Mouse (Mus musculus) heart, embryonic 10.5 days (tissue): ENCODE data around the gene Sbsn. TPM values are rescaled to one million over a fixed set of nuclear protein-coding genes. Genes with fewer than 3 reads are reported as not detected.

Experiments
- DNase-seq: peaks from one replicate; pipeline ENCODE4 v3.0.0-alpha.2; 2017; ENCODE audit warnings: low spot score
- H3K27ac ChIP-seq: fragments of 300-500 bp; sonication (generic); 2 replicates; pipeline ENCODE4 v1.5.1; 2016; ENCODE audit warnings: mild to moderate bottlenecking
- H3K27me3 ChIP-seq: fragments of 300-500 bp; sonication (generic); 2 replicates; pipeline ENCODE4 v1.6.1; 2016; ENCODE audit warnings: mild to moderate bottlenecking; ENCODE audit not compliant: poor library complexity, insufficient read depth, severe bottlenecking
- H3K36me3 ChIP-seq: fragments of 300-500 bp; sonication (generic); 2 replicates; pipeline ENCODE4 v1.6.1; 2016; ENCODE audit warnings: mild to moderate bottlenecking, moderate library complexity
- H3K4me1 ChIP-seq: fragments of 300-500 bp; sonication (generic); 2 replicates; pipeline ENCODE4 v1.6.1; 2016; ENCODE audit warnings: mild to moderate bottlenecking
- H3K4me3 ChIP-seq: fragments of 300-500 bp; sonication (generic); 2 replicates; pipeline ENCODE4 v1.5.1; 2016; ENCODE audit warnings: mild to moderate bottlenecking, moderate library complexity
- H3K9me3 ChIP-seq: fragments of 300-500 bp; sonication (generic); 2 replicates; pipeline ENCODE4 v1.6.1; 2016; ENCODE audit warnings: mild to moderate bottlenecking, moderate library complexity
- WGBS: fragments of 180-500 bp; shearing (Covaris S2); methylation state at CpG from one replicate; pipeline ENCODE4 v1.1.7; 2016; 5-methylcytosine and 5-hydroxymethylcytosine counted together
- polyA plus RNA-seq: library from polyadenylated mRNA; unstranded; fragments of >200 nt; fragmentation: Nextera tagmentation; extraction: Ambion mirVana; gene quantifications from 2 replicates; pipeline ENCODE4 v1.2.1, GENCODE M21; 2016

Gene Sbsn
- 0.84 and 1.1 TPM in 2 replicates for polyA plus RNA-seq

GRCm38 (mm10) chr7:30751086-30751669 lies at the start of gene Sbsn:
Gene Sbsn (plus strand): TSS chr7:30751471.
- Histone ChIP-seq H3K27ac (no peak within 1 kb of the TSS), H3K4me3 (no peak within 1 kb of the TSS), H3K9me3 (peaks cover 6% of the 10 kb centered on the region; the same call in 1 of the 2 replicates), H3K36me3 (peaks cover 16% of the 10 kb centered on the region), H3K4me1 (peaks cover 10% of the 10 kb centered on the region), H3K27me3 (no peaks in the 10 kb centered on the region)
- no peak for DNase-seq
- 44% methylated on average over 5 of the region's 5 CpGs for WGBS

GRCm38 (mm10) chr7:30706214-30706882 lies 44.9 kb upstream of the Sbsn start:
- peak overlapping the region; percentile 88 for H3K27ac ChIP-seq
- peaks cover 17% of the 10 kb centered on the region for H3K4me1 ChIP-seq
- H3K27me3 ChIP-seq: 0 out of 2 replicates have a peak, but pooled peaks cover 3% of the 10 kb centered on the region
- peak overlapping the region; percentile 28 for H3K4me3 ChIP-seq
- no peaks in the 10 kb centered on the region for H3K9me3 ChIP-seq
- 25% methylated on average over 8 of the region's 8 CpGs for WGBS
- DNase-seq: peak; percentile 85
- no peaks in the 10 kb centered on the region for H3K36me3 ChIP-seq

GRCm38 (mm10) chr7:30707441-30707840 lies 43.8 kb upstream of the Sbsn start:
- DNase-seq: no peak
- H3K27ac ChIP-seq: peak overlapping the region; percentile 52; the same call in 1 of the 2 replicates
- H3K9me3 ChIP-seq: no peaks in the 10 kb centered on the region
- H3K4me1 ChIP-seq: peaks cover 17% of the 10 kb centered on the region
- H3K4me3 ChIP-seq: no peak overlapping the region
- WGBS: 79% methylated on average over 1 of the region's 1 CpGs
- no peaks in the 10 kb centered on the region for H3K36me3 ChIP-seq
- H3K27me3 ChIP-seq: peaks cover 9% of the 10 kb centered on the region; the same call in 1 of the 2 replicates

GRCm38 (mm10) chr7:30711942-30712341 lies 39.3 kb upstream of the Sbsn start, which contains the start of gene Atp4a:
Gene Atp4a (plus strand): TSS chr7:30712209.
- H3K4me1 ChIP-seq: peaks cover 9% of the 10 kb centered on the region
- H3K27me3 ChIP-seq: peaks cover 45% of the 10 kb centered on the region
- no peak for DNase-seq
- H3K4me3 ChIP-seq: no peak within 1 kb of the TSS
- no peak within 1 kb of the TSS for H3K27ac ChIP-seq
- no peaks in the 10 kb centered on the region for H3K9me3 ChIP-seq
- H3K36me3 ChIP-seq: no peaks in the 10 kb centered on the region
- 82% methylated on average over 3 of the region's 3 CpGs for WGBS

DNA sequence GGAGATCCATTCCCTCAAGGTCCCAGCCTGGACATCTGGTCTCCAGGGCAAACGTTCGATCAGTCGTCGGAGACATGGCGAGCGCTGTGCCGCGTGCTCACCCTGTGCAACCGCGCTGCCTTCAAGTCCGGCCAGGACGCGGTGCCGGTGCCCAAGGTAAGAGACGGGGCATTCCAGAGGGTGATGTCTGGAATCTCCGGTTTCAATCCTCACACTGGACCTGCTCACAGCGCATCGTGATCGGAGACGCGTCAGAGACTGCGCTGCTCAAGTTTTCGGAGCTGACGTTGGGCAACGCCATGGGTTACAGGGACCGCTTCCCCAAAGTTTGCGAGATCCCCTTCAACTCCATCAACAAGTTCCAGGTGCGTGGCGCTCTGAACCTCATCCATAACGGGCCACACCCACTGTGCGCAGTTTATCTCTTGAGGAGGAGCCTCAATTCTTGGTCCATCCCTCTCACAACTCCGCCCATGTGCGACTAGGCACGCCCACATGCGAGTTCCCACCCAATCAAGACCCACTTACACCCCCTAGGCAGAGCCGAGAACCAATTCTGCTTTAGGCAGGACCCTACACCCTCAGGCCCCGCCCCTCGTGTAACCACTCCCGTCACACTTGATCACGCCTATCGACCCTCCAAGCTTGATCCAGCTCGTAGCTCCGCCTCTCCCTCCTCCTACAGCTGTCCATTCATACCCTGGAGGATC lies 34.1 kb upstream of the Sbsn start:
- Histone ChIP-seq H3K27ac (no peak overlapping the region), H3K36me3 (no peaks in the 10 kb centered on the region), H3K27me3 (peaks cover 89% of the 10 kb centered on the region), H3K9me3 (no peaks in the 10 kb centered on the region), H3K4me1 (peaks cover 9% of the 10 kb centered on the region), H3K4me3 (peak overlapping the region; percentile 50)
- DNase-seq: peak; percentile 97
- WGBS: 3% methylated on average over 43 of the region's 43 CpGs

- peaks cover 9% of the 10 kb centered on the region for H3K4me1 ChIP-seq
- H3K27ac ChIP-seq: no peak overlapping the region
- H3K27me3 ChIP-seq: peaks cover 89% of the 10 kb centered on the region
- DNase-seq: no peak
- H3K4me3 ChIP-seq: peak overlapping the region; percentile 50
- no peaks in the 10 kb centered on the region for H3K36me3 ChIP-seq
- WGBS: 10% methylated on average over 14 of the region's 14 CpGs
- no peaks in the 10 kb centered on the region for H3K9me3 ChIP-seq
These were observed 33.6 kb upstream of the Sbsn start for GRCm38 (mm10) chr7:30717716-30718046.

GRCm38 (mm10) chr7:30719669-30720068 lies 31.6 kb upstream of the Sbsn start:
- Histone ChIP-seq H3K27me3 (peaks cover 84% of the 10 kb centered on the region), H3K9me3 (no peaks in the 10 kb centered on the region), H3K4me1 (peaks cover 9% of the 10 kb centered on the region), H3K36me3 (no peaks in the 10 kb centered on the region), H3K27ac (no peak overlapping the region), H3K4me3 (no peak overlapping the region)
- DNase-seq: no peak
- 87% methylated on average over 5 of the region's 5 CpGs for WGBS

DNA sequence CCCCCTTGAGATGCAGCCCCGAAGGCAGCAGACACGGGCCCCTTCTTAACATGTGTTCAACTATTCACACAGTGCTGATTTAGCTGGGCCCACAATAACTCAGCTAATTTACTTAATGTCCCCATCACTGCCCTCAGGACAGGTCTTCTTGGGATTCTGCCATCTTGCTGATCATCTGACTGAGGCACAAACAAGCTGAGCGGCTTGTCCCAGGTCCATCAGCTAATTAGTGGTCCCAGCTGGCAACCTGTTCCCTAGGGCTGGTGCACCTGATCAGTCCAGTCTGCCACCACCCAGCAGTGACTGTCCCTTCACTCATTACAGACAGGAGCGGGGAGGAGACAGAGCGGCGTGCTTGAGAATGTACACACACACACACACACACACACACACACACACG lies 30.0 kb upstream of the Sbsn start:
- peaks cover 68% of the 10 kb centered on the region for H3K27me3 ChIP-seq

GRCm38 (mm10) chr7:30723274-30723953 lies 27.9 kb upstream of the Sbsn start:
- 69% methylated on average over 6 of the region's 6 CpGs for WGBS
- peaks cover 47% of the 10 kb centered on the region for H3K27me3 ChIP-seq
- H3K9me3 ChIP-seq: no peaks in the 10 kb centered on the region
- H3K4me1 ChIP-seq: peaks cover 6% of the 10 kb centered on the region
- H3K4me3 ChIP-seq: no peak overlapping the region
- no peak for DNase-seq
- H3K27ac ChIP-seq: no peak overlapping the region
- peaks cover 18% of the 10 kb centered on the region; the same call in 1 of the 2 replicates for H3K36me3 ChIP-seq

More for the DNA sequence above, 30.0 kb upstream of the Sbsn start:
- Histone ChIP-seq H3K4me1 (peaks cover 9% of the 10 kb centered on the region), H3K4me3 (no peak overlapping the region), H3K36me3 (peaks cover under 1% of the 10 kb centered on the region; the same call in 1 of the 2 replicates), H3K27ac (no peak overlapping the region), H3K9me3 (no peaks in the 10 kb centered on the region)
- DNase-seq: no peak
- 86% methylated on average over 7 of the region's 7 CpGs for WGBS

GRCm38 (mm10) chr7:30728214-30728613 lies 23.1 kb upstream of the Sbsn start:
- Histone ChIP-seq H3K27ac (peak overlapping the region; percentile 92; the same call in 1 of the 2 replicates), H3K4me3 (peak overlapping the region; percentile 85), H3K9me3 (no peaks in the 10 kb centered on the region), H3K4me1 (peaks cover 17% of the 10 kb centered on the region), H3K36me3 (peaks cover 33% of the 10 kb centered on the region), H3K27me3 (0 out of 2 replicates have a peak, but pooled peaks cover 5% of the 10 kb centered on the region)
- WGBS: 80% methylated on average over 6 of the region's 6 CpGs
- DNase-seq: no peak

DNA sequence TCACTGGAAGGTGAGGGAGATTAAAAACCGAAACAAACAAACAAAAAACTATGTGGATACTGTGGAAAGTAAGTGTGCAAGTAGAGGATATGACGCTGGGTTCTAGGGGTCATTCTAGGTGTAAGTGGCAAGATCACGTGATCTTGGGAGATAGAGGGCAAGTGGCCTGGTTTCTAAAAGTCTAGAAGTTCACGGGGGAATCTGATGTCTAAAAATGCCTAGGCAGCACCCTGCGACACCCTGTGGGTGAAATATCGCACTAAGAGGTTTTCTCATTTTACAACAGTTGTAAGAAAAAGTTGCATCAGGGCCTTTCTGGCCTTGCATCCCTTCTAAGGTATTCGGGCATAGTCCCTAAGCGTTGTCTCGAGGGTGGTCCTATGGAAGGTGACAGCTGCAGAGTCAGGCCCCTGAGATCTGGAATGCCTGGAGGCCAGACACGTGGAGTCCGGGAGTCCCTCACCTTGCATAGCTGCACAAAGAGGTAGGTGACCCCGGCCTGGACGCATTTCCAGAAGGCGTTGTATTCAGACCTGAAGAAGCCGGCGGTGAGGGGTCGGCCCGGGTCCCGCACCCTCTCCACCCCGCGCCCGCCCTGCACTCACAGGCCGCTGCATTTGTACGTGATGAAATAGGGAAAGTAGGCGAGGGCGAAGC lies 22.4 kb upstream of the Sbsn start:
- Histone ChIP-seq H3K27ac (peak overlapping the region; percentile 92), H3K9me3 (no peaks in the 10 kb centered on the region), H3K4me1 (peaks cover 17% of the 10 kb centered on the region), H3K36me3 (peaks cover 39% of the 10 kb centered on the region), H3K4me3 (peak overlapping the region; percentile 85), H3K27me3 (0 out of 2 replicates have a peak, but pooled peaks cover 4% of the 10 kb centered on the region)
- no peak for DNase-seq
- 8% methylated on average over 26 of the region's 26 CpGs for WGBS

GRCm38 (mm10) chr7:30729396-30730063 lies 21.7 kb upstream of the Sbsn start, which contains the start of gene Tmem147:
Gene Tmem147 (minus strand): TSS chr7:30729540.
- Histone ChIP-seq H3K27ac (peak within 1 kb of the TSS; percentile 92), H3K9me3 (no peaks in the 10 kb centered on the region), H3K4me3 (peak within 1 kb of the TSS; percentile 85), H3K27me3 (no peaks in the 10 kb centered on the region), H3K36me3 (peaks cover 44% of the 10 kb centered on the region), H3K4me1 (peaks cover 17% of the 10 kb centered on the region)
- under 1% methylated on average over 60 of the region's 60 CpGs for WGBS
- peak; percentile 98 for DNase-seq
